Comparison of ENCODE assay signal across 13 mouse cellular contexts in genomic region chr9:31993631-31994601, GRCm38 (mm10).
DNase-seq lines count a peak whose midpoint lies in the region.
"Had no signal": no experiment of that assay in that cellular context is flagged by ENCODE, and none has a peak within 500 bp of the region (broad histone marks: within the 10 kb centered on the region; RNA-seq: fewer than 3 reads in every experiment).

No protein-coding gene starts in this region.

- H3K27ac ChIP-seq in heart, embryonic 10.5 days: peak overlapping the region; percentile 36; the same call in 1 of the 2 replicates
- H3K27ac ChIP-seq: kidney, embryonic 15.5 days; lung, embryonic 15.5 days had no signal

- H3K9me3 ChIP-seq in heart, embryonic 10.5 days: no peaks in the 10 kb centered on the region
- H3K9me3 ChIP-seq: kidney, embryonic 15.5 days; lung, embryonic 15.5 days had no signal

- H3K4me3 ChIP-seq in heart, embryonic 10.5 days: no peak overlapping the region
- H3K4me3 ChIP-seq: kidney, embryonic 15.5 days; lung, embryonic 15.5 days had no signal

- H3K27me3 ChIP-seq in heart, embryonic 10.5 days (ENCODE audit: insufficient read depth, poor library complexity, severe bottlenecking): no peaks in the 10 kb centered on the region
- H3K27me3 ChIP-seq: kidney, embryonic 15.5 days; lung, embryonic 15.5 days had no signal

- WGBS in heart, embryonic 10.5 days: 60% methylated on average over 7 of the region's 7 CpGs

- DNase-seq in heart, embryonic 10.5 days (ENCODE audit: low spot score): no peak
- DNase-seq in heart, postnatal 14 days: no peak
- peak; percentile 50 for DNase-seq in ZHBTc4 (ENCODE audit: low read depth, low spot score)
- DNase-seq in cerebellum, adult 11 months: peak; percentile 31
- DNase-seq in cerebellum, postnatal 25 days: peak; percentile 63 to 71
- DNase-seq in testis, postnatal 14 days (ENCODE audit: low spot score): no peak
- DNase-seq in kidney, postnatal 10 days: no peak
- DNase-seq: adrenal gland, postnatal 10 days; heart, postnatal 36 days; right cerebral cortex, postnatal 14 days; thymus, postnatal 4 days had no signal

- peaks cover 52% of the 10 kb centered on the region for H3K4me1 ChIP-seq in heart, embryonic 10.5 days

- H3K36me3 ChIP-seq in heart, embryonic 10.5 days: no peaks in the 10 kb centered on the region
- H3K36me3 ChIP-seq: kidney, embryonic 15.5 days; lung, embryonic 15.5 days had no signal

- intact Hi-C loops in heart, postnatal 14 days (cut with DNase I): no loop called here

Comparison
In these comparisons a context has a peak if more than half of its experiments do, and no peak if none do; other contexts are left out.
1. DNase-seq: peak in ZHBTc4 (single experiment), cerebellum, adult 11 months (single experiment) and cerebellum, postnatal 25 days (2 of 2); none in heart, embryonic 10.5 days (single experiment), heart, postnatal 14 days (0 of 2), testis, postnatal 14 days (single experiment) and kidney, postnatal 10 days (single experiment).